Mouse (Mus musculus) embryonic facial prominence, embryonic 13.5 days (tissue): ENCODE data around the gene Upf3a. TPM values are rescaled to one million over a fixed set of nuclear protein-coding genes. Genes with fewer than 3 reads are reported as not detected.

ENCODE experiments used
- polyA plus RNA-seq: library from polyadenylated mRNA; unstranded; fragments of >200 nt; fragmentation: Nextera tagmentation; extraction: Ambion mirVana; gene quantifications from 2 replicates; pipeline ENCODE4 v1.2.1, GENCODE M21; 2015

Upf3a gene
- polyA plus RNA-seq, 1 experiment from 2014 or later = 46.0 TPM

Other genes with a start within 250 kb of the Upf3a start
- gene 1700029H14Rik, start 223.2 kb upstream of the Upf3a start, polyA plus RNA-seq = not detected in 2 replicates
- 25.5 and 29.1 TPM in 2 replicates for gene Rasa3, start 108.0 kb upstream of the Upf3a start, polyA plus RNA-seq
- gene Cfap97d2, start 79.7 kb upstream of the Upf3a start, polyA plus RNA-seq = 0.15 TPM in 1 of 2 replicates, not detected in the other
- gene Cdc16, start 27.9 kb upstream of the Upf3a start, polyA plus RNA-seq = 217 and 222 TPM in 2 replicates
- gene AF366264, start 52.8 kb downstream of the Upf3a start, polyA plus RNA-seq = not detected in 2 replicates
- 38.4 and 41.1 TPM in 2 replicates for gene Champ1, start 84.0 kb downstream of the Upf3a start, polyA plus RNA-seq
- 46.9 and 49.9 TPM in 2 replicates for gene Coprs, start 104.7 kb downstream of the Upf3a start, polyA plus RNA-seq